Mouse (Mus musculus): Measurements from ENCODE around the gene Idh2.

GRCm38 (mm10) chr7:80049746-80050145 lies 65.4 kb downstream of the Idh2 start:
- TF ChIP-seq POLR2A (IDR thresholded peaks at IDR 0.05; ENCODE audit: insufficient read depth, low read depth, low read length), result no peak
- TF ChIP-seq CTCF (IDR thresholded peaks at IDR 0.05), result no peak

Data from heart, adult 2 months (tissue).